Mouse (Mus musculus) limb, embryonic 12.5 days (tissue): Measurements from ENCODE around the gene Kif13a. TPM values are rescaled to one million over a fixed set of nuclear protein-coding genes. Genes with fewer than 3 reads are reported as not detected.

Experiments
- polyA plus RNA-seq: library from polyadenylated mRNA; unstranded; fragments of >200 nt; fragmentation: Nextera tagmentation; extraction: Ambion mirVana; gene quantifications from 2 replicates; pipeline ENCODE4 v1.2.1, GENCODE M21; 2016

Gene Kif13a
- polyA plus RNA-seq, 1 experiment from 2014 or later, result 23.3 TPM

Other genes starting within 250 kb of the Kif13a start
- 40.6 and 41.0 TPM in 2 replicates for gene Nup153, start 201.9 kb downstream of the Kif13a start, polyA plus RNA-seq
- 4.1 and 4.3 TPM in 2 replicates for gene Nhlrc1, start 85.0 kb upstream of the Kif13a start, polyA plus RNA-seq
- 12.9 and 14.7 TPM in 2 replicates for gene Kdm1b, start 113.6 kb upstream of the Kif13a start, polyA plus RNA-seq
- 24.3 and 26.2 TPM in 2 replicates for gene Tpmt, start 114.9 kb upstream of the Kif13a start, polyA plus RNA-seq
- 358 and 389 TPM in 2 replicates for gene Dek, start 176.3 kb upstream of the Kif13a start, polyA plus RNA-seq
- gene Rnf144b, start 192.8 kb upstream of the Kif13a start, polyA plus RNA-seq, result 1.0 TPM in 2 replicates